Mouse (Mus musculus) regulatory T cell (primary cell): ENCODE data around the gene Foxp1.

Experiments used
- in situ Hi-C: fragments of 300-600 bp; cut with MboI, MseI; formaldehyde crosslinking; loops from one replicate; pipeline ENCODE4 v1.15.1; 2025; ENCODE audit warnings: high pct_unique_total_duplicates

The Foxp1 gene

DNA sequence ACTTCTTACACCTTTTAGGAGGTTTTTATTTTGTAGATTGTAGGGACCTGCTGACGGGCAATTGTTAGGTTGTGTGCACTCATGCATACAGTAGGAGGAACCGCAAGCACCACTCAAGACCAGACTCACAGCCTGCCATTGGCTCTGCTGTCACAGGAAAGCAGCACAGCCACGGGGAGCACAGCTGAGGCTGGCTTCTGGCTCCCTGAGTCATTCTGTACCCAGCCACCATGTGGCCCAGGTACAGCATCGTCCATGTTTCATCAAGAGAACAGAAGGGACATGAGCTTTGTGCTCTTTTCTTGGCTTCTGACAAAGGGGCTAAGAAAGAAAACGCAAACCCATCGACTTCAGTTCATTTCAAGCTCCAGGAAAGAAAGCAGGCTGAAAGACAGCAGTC lies 541.3 kb downstream of the Foxp1 start:
- in situ Hi-C loops = no loop called here

GRCm38 (mm10) chr6:98980432-98980831 lies 542.1 kb downstream of the Foxp1 start:
- in situ Hi-C loops = no loop called here

- in situ Hi-C loops = no loop called here
Measured at GRCm38 (mm10) chr6:98980001-98980400, 542.5 kb downstream of the Foxp1 start.

DNA sequence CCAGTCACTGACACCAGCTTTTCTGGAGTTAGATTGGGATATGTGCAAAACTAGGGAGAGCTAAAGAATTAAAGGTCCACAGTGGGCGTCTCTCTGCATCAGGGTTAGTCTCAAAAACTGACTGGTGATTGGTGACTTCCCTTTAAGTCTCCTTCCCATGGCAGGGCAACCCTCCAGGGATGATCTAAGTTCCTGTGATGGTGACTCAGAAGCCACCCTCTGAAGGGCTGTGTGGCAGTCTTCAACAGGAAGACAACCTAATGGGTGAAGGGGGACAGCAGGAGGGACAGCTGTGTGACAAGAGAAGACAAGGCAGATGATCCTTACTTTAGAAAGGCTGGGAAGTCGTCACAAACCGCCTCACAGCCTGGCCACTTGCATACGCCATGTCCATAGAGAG lies 544.7 kb downstream of the Foxp1 start:
- in situ Hi-C loops = no loop called here

DNA sequence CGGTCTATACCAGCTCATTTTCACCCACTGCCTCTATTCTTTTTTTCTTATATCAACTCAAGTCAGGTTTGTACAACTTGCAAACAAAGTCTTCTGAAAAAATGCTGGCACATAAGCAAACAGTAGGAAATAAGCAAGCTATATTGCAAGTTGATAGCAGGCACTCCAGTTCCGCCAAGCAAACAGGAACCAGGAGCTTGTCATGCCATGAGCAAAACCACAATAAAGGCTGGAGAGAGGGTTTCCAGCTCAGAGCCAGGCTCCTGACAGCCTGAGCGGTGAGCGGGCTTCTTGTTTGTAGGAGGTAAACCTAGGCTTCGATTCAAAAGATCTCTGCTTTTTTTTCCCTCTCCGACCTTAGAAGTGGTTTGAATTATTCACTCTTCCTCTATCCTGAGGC lies 546.6 kb downstream of the Foxp1 start:
- in situ Hi-C loops = no loop called here

DNA sequence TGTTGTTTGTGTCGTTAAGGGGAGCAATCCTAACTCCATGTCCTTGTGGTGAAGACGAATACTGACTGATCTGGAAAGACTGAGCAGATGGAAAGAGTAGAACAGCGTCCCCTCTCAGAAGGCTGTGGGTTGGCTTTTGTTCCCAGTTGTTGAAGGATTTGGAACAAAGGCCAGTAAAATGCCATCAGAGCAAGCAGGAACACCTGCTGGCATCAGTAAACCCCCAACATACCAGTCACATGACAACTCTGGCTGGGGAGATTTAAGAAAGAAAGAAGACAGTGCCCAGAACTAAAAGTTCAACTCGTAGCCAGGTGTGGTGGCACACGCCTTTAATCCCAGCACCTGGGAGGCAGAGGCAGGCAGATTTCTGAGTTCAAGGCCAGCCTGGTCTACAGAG lies 549.1 kb downstream of the Foxp1 start:
- in situ Hi-C loops = no loop called here

- in situ Hi-C loops = no loop called here
Measured at GRCm38 (mm10) chr6:98972404-98972803, 550.1 kb downstream of the Foxp1 start.

GRCm38 (mm10) chr6:98959333-98959732 lies 563.2 kb downstream of the Foxp1 start:
- in situ Hi-C loops = no loop called here

- in situ Hi-C loops = no loop called here
Measured at GRCm38 (mm10) chr6:98956522-98957169, 565.9 kb downstream of the Foxp1 start.

- in situ Hi-C loops = no loop called here
Measured at GRCm38 (mm10) chr6:98955706-98956105, 566.8 kb downstream of the Foxp1 start.

DNA sequence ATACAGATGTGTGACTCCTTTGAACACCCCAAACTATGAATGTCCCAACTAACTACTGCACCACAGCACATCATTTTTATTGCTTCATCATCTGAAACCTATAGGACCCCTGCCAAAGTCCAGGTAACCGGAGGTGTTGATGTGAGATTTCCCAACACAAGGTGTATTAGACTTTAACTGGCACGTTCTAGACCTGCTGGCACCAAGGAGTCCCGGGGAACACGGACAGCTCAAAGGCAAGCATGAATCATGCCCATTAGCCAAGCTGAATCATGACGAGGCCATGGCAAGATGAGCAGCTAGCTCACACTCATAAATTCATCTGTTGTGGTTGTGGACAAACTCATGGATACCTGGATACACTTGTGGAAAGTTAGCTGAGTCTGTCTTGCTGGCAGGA lies 568.1 kb downstream of the Foxp1 start:
- in situ Hi-C loops = no loop called here

GRCm38 (mm10) chr6:98949703-98950191 lies 572.8 kb downstream of the Foxp1 start:
- in situ Hi-C loops = loop anchor here (10.0 kb wide), 1 partner anchor 425 kb away; no protein-coding TSS in a partner anchor

- in situ Hi-C loops = loop anchor here (10.0 kb wide), 1 partner anchor 424 kb away; no protein-coding TSS in a partner anchor
Measured at GRCm38 (mm10) chr6:98949286-98949685, 573.2 kb downstream of the Foxp1 start.

DNA sequence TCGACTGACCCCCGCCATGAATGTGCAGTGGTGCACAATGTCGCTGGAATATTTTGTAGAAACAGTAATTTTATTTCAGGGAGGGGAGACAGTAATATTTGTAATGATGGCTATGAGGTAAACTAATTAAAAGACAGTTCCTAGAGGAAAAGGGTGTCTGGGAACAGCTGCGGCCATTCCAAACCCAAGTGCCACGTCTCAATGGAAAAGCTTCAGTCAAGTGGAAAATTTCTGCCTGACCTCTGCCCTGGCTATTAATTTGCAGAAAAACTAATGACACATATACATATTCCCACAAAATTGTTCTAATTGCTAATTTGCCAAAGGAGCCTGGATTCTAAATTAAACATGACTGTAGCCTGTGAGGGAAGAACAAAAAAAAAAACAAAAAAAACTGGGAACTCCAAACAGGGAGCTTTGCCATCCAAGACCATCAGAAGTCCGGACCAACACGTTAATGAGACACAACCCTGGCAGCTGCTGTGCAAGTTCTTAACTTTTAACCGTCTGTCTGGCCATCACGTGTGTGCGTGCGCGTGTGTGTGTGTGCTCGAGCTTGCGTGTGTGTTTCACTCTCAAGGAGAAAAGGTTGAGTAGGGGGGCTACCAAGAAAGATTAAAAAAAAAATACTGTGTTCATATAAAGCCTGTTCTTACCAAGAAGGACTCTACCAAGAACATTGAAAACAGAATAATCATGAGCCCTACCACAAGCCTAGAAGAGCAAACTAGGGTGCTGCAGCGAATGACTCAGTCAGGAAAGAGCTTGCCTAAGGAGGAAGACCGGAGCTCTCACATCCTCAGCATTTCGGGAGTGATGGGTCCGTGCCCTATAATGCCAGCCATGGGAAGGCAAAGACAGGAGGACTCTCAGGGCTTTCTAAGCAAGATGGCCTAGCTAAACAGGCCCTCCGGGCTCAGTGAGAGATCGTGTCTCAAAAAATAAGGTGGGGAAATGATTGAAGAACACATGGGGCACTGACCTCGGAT lies 574.1 kb downstream of the Foxp1 start:
- in situ Hi-C loops = loop anchor here (10.0 kb wide), 1 partner anchor 424 kb away; no protein-coding TSS in a partner anchor

DNA sequence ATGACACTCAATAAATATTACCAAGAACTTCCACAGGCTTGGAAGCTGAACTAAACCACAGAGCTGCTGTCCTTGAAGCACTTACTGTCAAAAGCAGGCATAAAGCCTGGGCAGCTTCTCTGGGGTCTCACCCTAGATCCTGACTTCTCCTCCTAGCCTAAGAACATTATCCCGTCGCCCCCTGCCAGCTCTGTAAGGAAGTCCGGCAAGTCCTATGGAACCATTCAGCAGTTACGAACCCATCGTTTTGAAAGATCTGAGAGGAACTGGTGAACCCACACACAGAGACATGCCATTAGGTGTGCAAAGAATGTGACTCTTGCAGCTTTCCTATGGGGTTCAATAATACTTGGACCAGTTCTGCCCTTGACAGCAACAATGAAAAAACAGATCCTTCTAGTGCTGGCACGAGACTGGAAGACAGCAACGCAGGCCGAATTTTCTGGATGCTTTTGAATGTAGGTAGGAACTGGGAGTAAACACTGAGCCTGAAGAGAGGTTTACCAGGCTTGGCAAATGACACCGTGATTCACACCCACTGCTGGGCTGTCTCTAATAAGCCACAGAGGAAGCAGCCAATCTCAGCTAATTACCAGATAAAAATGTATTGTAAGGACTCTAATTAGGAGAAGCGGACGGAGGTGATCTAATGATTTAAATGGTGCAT lies 574.9 kb downstream of the Foxp1 start:
- in situ Hi-C loops = loop anchor here (10.0 kb wide), 1 partner anchor 423 kb away; no protein-coding TSS in a partner anchor

GRCm38 (mm10) chr6:98946731-98947130 lies 575.8 kb downstream of the Foxp1 start:
- in situ Hi-C loops = loop anchor here (10.0 kb wide), 1 partner anchor 422 kb away; no protein-coding TSS in a partner anchor

- in situ Hi-C loops = loop anchor here (10.0 kb wide), 1 partner anchor 421 kb away; no protein-coding TSS in a partner anchor
Measured at GRCm38 (mm10) chr6:98945496-98946412, 576.8 kb downstream of the Foxp1 start.

DNA sequence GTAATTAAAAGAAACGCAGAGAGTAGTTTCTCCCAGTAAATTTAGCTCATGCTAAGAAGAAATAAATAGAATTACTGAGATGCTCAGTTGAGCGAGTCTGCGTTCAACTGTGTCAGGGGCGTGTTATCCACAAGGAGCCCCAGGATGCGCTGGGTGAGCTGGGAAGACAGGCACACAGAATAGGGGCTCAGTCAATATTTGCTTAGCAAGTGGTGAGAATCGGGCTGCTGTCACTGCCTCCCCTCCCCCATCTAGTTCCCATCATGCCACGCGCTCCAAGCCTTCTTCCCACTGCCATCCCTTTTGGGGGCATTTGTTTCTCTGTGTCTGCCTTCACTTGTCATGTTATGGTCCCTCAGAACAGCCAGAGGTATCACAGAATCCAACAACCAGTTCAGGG lies 584.2 kb downstream of the Foxp1 start:
- in situ Hi-C loops = no loop called here

DNA sequence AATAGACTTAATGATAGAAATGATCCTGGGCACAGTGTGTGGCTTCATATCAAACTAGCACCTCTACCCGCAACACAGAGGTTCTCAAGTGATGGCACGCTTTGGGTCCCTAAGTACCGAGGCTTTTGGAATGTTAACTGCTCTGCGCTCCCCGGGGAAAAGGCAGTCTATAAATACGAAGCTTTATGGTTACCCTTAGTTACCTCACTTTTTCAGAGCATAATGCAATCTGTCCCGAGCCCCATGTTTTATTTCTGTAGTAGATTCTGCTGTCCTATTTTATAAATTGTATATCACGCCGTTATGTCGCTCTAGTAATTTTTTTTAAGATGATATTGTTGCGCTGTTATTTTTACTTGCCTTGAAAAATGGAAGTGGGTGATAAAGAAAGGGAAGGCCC lies 585.0 kb downstream of the Foxp1 start:
- in situ Hi-C loops = no loop called here

DNA sequence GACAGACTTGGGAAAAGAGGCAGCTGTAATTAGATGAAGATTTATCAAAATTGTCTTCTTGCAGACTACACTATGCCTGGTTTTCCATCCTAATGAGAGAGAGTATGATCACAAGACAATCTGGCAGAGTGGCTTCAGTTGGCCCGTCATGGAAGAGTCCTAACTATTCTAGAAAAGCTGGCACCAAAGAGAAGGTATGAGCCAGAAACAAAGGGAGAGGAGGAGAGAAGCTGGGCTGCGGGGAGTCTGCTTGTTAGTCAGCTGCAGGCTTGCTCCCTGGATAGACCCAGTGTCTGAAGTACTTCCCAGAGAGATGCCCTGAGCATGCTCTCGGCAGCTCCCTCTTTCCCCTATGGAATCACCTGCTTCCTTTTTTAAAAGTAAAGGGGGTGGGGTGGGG lies 586.1 kb downstream of the Foxp1 start:
- in situ Hi-C loops = no loop called here

- in situ Hi-C loops = no loop called here
Measured at GRCm38 (mm10) chr6:98935169-98935568, 587.4 kb downstream of the Foxp1 start.
